Mouse (Mus musculus) forebrain, embryonic 13.5 days (tissue): ENCODE measurements around the gene Sirt7. TPM values are rescaled to one million over a fixed set of nuclear protein-coding genes. Genes with fewer than 3 reads are reported as not detected.

Experiments
- ATAC-seq: fragments of 200-750 bp; cut with Nextera tagmentation; 2 replicates; pipeline ENCODE4 v1.8.0; 2017
- H3K27ac ChIP-seq: fragments of 300-500 bp; sonication (generic); 2 replicates; pipeline ENCODE4 v1.5.1; 2015; ENCODE audit warnings: inconsistent platforms, mild to moderate bottlenecking, moderate library complexity
- H3K27me3 ChIP-seq: fragments of 300-500 bp; sonication (generic); 2 replicates; pipeline ENCODE4 v1.6.1; 2015; ENCODE audit warnings: mild to moderate bottlenecking, inconsistent platforms
- H3K36me3 ChIP-seq: fragments of 300-500 bp; sonication (generic); 2 replicates; pipeline ENCODE4 v1.6.1; 2015; ENCODE audit warnings: mild to moderate bottlenecking, inconsistent platforms; ENCODE audit not compliant: poor library complexity, severe bottlenecking
- H3K4me1 ChIP-seq: fragments of 300-500 bp; sonication (generic); 2 replicates; pipeline ENCODE4 v1.6.1; 2015; ENCODE audit warnings: inconsistent platforms
- H3K4me2 ChIP-seq: fragments of 300-500 bp; sonication (generic); 2 replicates; pipeline ENCODE4 v1.6.1; 2015; ENCODE audit warnings: inconsistent platforms, mild to moderate bottlenecking, moderate library complexity
- H3K4me3 ChIP-seq: fragments of 300-500 bp; sonication (generic); 2 replicates; pipeline ENCODE4 v1.5.1; 2015; ENCODE audit warnings: mild to moderate bottlenecking, inconsistent platforms
- H3K9ac ChIP-seq: fragments of 300-500 bp; sonication (generic); 2 replicates; pipeline ENCODE4 v1.6.1; 2015; ENCODE audit warnings: mild to moderate bottlenecking, inconsistent platforms
- H3K9me3 ChIP-seq: fragments of 300-500 bp; sonication (generic); replicated peaks from 2 replicates; pipeline ENCODE4 v1.6.1; 2016; ENCODE audit warnings: inconsistent platforms
- WGBS: fragments of 180-500 bp; shearing (Covaris S2); methylation state at CpG from one replicate; pipeline ENCODE4 v1.1.7; 2015; 5-methylcytosine and 5-hydroxymethylcytosine counted together
- polyA plus RNA-seq: library from polyadenylated mRNA; unstranded; fragments of >200 nt; fragmentation: Nextera tagmentation; extraction: Ambion mirVana; gene quantifications from 2 replicates; pipeline ENCODE4 v1.2.1, GENCODE M21; 2015

Gene Sirt7
- polyA plus RNA-seq, 1 experiment from 2014 or later = 43.1 TPM

GRCm38 (mm10) chr11:120633520-120634343 is 8.7 kb upstream of the Sirt7 start, which contains the start of gene Mafg:
TSS of gene Mafg (minus strand) at chr11:120633600.
- Histone ChIP-seq H3K4me2 (peak within 1 kb of the TSS; percentile 90), H3K9me3 (no peaks in the 10 kb centered on the region), H3K27me3 (no peaks in the 10 kb centered on the region), H3K4me1 (peaks cover 32% of the 10 kb centered on the region), H3K9ac (peak within 1 kb of the TSS; percentile 94), H3K36me3 (peaks cover 8% of the 10 kb centered on the region), H3K27ac (peak within 1 kb of the TSS; percentile 81), H3K4me3 (peak within 1 kb of the TSS; percentile 98)
- 12% methylated on average over 58 of the region's 58 CpGs for WGBS
- peak; percentile 95 for ATAC-seq

- ATAC-seq = peak; percentile 88
- H3K4me3 ChIP-seq = peak overlapping the region; percentile 98
These were observed 7.8 kb upstream of the Sirt7 start for GRCm38 (mm10) chr11:120632559-120633519.

GRCm38 (mm10) chr11:120631726-120632448 is 6.8 kb upstream of the Sirt7 start:
- WGBS = 62% methylated on average over 4 of the region's 4 CpGs
- H3K9me3 ChIP-seq = no peaks in the 10 kb centered on the region
- no peak overlapping the region for H3K27ac ChIP-seq

More at GRCm38 (mm10) chr11:120632559-120633519, 7.8 kb upstream of the Sirt7 start:
- Histone ChIP-seq H3K27ac (peak overlapping the region; percentile 81), H3K36me3 (peaks cover 15% of the 10 kb centered on the region), H3K9ac (peak overlapping the region; percentile 94), H3K4me2 (peak overlapping the region; percentile 90), H3K9me3 (no peaks in the 10 kb centered on the region), H3K4me1 (peaks cover 32% of the 10 kb centered on the region), H3K27me3 (no peaks in the 10 kb centered on the region)
- under 1% methylated on average over 90 of the region's 116 CpGs for WGBS

GRCm38 (mm10) chr11:120630881-120631725 is 6.1 kb upstream of the Sirt7 start:
- H3K4me1 ChIP-seq = peaks cover 32% of the 10 kb centered on the region
- no peaks in the 10 kb centered on the region for H3K9me3 ChIP-seq
- peak overlapping the region; percentile 90 for H3K4me2 ChIP-seq
- no peak overlapping the region for H3K27ac ChIP-seq
- no peak for ATAC-seq
- WGBS = 36% methylated on average over 7 of the region's 7 CpGs
- H3K27me3 ChIP-seq = no peaks in the 10 kb centered on the region
- H3K36me3 ChIP-seq = peaks cover 27% of the 10 kb centered on the region
- H3K9ac ChIP-seq = peak overlapping the region; percentile 53
- no peak overlapping the region for H3K4me3 ChIP-seq

More at GRCm38 (mm10) chr11:120631726-120632448, 6.8 kb upstream of the Sirt7 start:
- peaks cover 32% of the 10 kb centered on the region for H3K4me1 ChIP-seq
- H3K36me3 ChIP-seq = peaks cover 24% of the 10 kb centered on the region
- peak overlapping the region; percentile 90 for H3K4me2 ChIP-seq
- peak overlapping the region; percentile 94 for H3K9ac ChIP-seq
- ATAC-seq = no peak
- H3K27me3 ChIP-seq = no peaks in the 10 kb centered on the region
- peak overlapping the region; percentile 98 for H3K4me3 ChIP-seq

- H3K4me2 ChIP-seq = peak overlapping the region; percentile 12
- H3K4me3 ChIP-seq = no peak overlapping the region
- no peak overlapping the region for H3K27ac ChIP-seq
These were observed 5.4 kb upstream of the Sirt7 start for GRCm38 (mm10) chr11:120630401-120630871.

GRCm38 (mm10) chr11:120629911-120630310 is 4.9 kb upstream of the Sirt7 start:
- Histone ChIP-seq H3K9me3 (no peaks in the 10 kb centered on the region), H3K36me3 (peaks cover 27% of the 10 kb centered on the region), H3K9ac (0 out of 2 replicates have a peak overlapping the region, but pooled peaks have one; percentile 2), H3K4me3 (no peak overlapping the region), H3K27ac (no peak overlapping the region), H3K4me1 (peaks cover 42% of the 10 kb centered on the region), H3K27me3 (no peaks in the 10 kb centered on the region), H3K4me2 (peak overlapping the region; percentile 1; the same call in 1 of the 2 replicates)
- no peak for ATAC-seq
- 32% methylated on average over 7 of the region's 7 CpGs for WGBS

More at GRCm38 (mm10) chr11:120630401-120630871, 5.4 kb upstream of the Sirt7 start:
- H3K4me1 ChIP-seq = peaks cover 37% of the 10 kb centered on the region
- no peaks in the 10 kb centered on the region for H3K9me3 ChIP-seq
- no peaks in the 10 kb centered on the region for H3K27me3 ChIP-seq
- no peak for ATAC-seq
- peak overlapping the region; percentile 53; the same call in 1 of the 2 replicates for H3K9ac ChIP-seq
- H3K36me3 ChIP-seq = peaks cover 27% of the 10 kb centered on the region
- WGBS = 36% methylated on average over 5 of the region's 5 CpGs

GRCm38 (mm10) chr11:120629341-120629730 is 4.3 kb upstream of the Sirt7 start:
- Histone ChIP-seq H3K4me2 (peak overlapping the region; percentile 1; the same call in 1 of the 2 replicates), H3K4me3 (no peak overlapping the region), H3K9ac (no peak overlapping the region), H3K27me3 (no peaks in the 10 kb centered on the region), H3K36me3 (peaks cover 27% of the 10 kb centered on the region), H3K4me1 (peaks cover 42% of the 10 kb centered on the region), H3K27ac (no peak overlapping the region), H3K9me3 (no peaks in the 10 kb centered on the region)
- ATAC-seq = no peak
- 72% methylated on average over 23 of the region's 23 CpGs for WGBS

- H3K4me1 ChIP-seq = peaks cover 48% of the 10 kb centered on the region
- no peak overlapping the region for H3K9ac ChIP-seq
- no peak overlapping the region for H3K27ac ChIP-seq
- ATAC-seq = no peak
- WGBS = 92% methylated on average over 23 of the region's 23 CpGs
- no peak overlapping the region for H3K4me2 ChIP-seq
- H3K36me3 ChIP-seq = peaks cover 27% of the 10 kb centered on the region
- no peak overlapping the region for H3K4me3 ChIP-seq
- H3K9me3 ChIP-seq = no peaks in the 10 kb centered on the region
- H3K27me3 ChIP-seq = no peaks in the 10 kb centered on the region
These were observed 3.7 kb upstream of the Sirt7 start for GRCm38 (mm10) chr11:120628601-120629340.

- 83% methylated on average over 22 of the region's 22 CpGs for WGBS
- ATAC-seq = no peak
- peaks cover 54% of the 10 kb centered on the region for H3K4me1 ChIP-seq
- peaks cover 36% of the 10 kb centered on the region for H3K36me3 ChIP-seq
- H3K9ac ChIP-seq = no peak overlapping the region
- H3K4me3 ChIP-seq = no peak overlapping the region
- H3K4me2 ChIP-seq = no peak overlapping the region
- H3K27me3 ChIP-seq = no peaks in the 10 kb centered on the region
- H3K9me3 ChIP-seq = no peaks in the 10 kb centered on the region
- no peak overlapping the region for H3K27ac ChIP-seq
These were observed 2.6 kb upstream of the Sirt7 start for GRCm38 (mm10) chr11:120627468-120628300.
